Mouse (Mus musculus): ENCODE measurements around the gene Btbd8.

- no peak for TF ChIP-seq CTCF (IDR thresholded peaks at IDR 0.05; ENCODE audit: low read depth)
- TF ChIP-seq EP300 (IDR thresholded peaks at IDR 0.05; ENCODE audit: low read depth), result no peak
Measured at GRCm38 (mm10) chr5:107528856-107529255, 91.1 kb downstream of the Btbd8 start.

Measured in heart, postnatal 0 days (tissue).